Mouse (Mus musculus) lung, adult 2 months (tissue): Measurements from ENCODE around the gene Ccdc191.

ENCODE experiments used
- CTCF ChIP-seq: fragments of 200-500 bp; IDR thresholded peaks from 2 replicates; pipeline ENCODE4 v1.5.1; 2011; ENCODE audit warnings: mild to moderate bottlenecking, low read length, control low read depth; ENCODE audit not compliant: insufficient read depth
- POLR2A ChIP-seq: fragments of 200-500 bp; IDR thresholded peaks from 2 replicates; pipeline ENCODE4 v1.6.1; 2011; ENCODE audit warnings: low read depth, mild to moderate bottlenecking, control low read depth, low read length, borderline replicate concordance; ENCODE audit errors: extremely low read depth

- TF ChIP-seq CTCF (no peak), POLR2A (no peak)
These were observed 43.4 kb downstream of the Ccdc191 start for GRCm38 (mm10) chr16:43933041-43933440.
